ENCODE assay signal across 28 mouse cellular contexts in genomic region chr5:66453106-66453505, GRCm38 (mm10).
DNase-seq lines count a peak whose midpoint lies in the region; ATAC-seq and TF ChIP-seq lines count a peak whose summit lies in the region.
"Had no signal": no experiment of that assay in that cellular context is flagged by ENCODE, and none has a peak within 500 bp of the region (broad histone marks: within the 10 kb centered on the region; RNA-seq: fewer than 3 reads in every experiment).

No protein-coding gene starts in this region.

- no peak for TF ChIP-seq CTCF in forebrain, postnatal 0 days (IDR thresholded peaks at IDR 0.05; ENCODE audit: low read depth)
- no peak for TF ChIP-seq CTCF in layer of hippocampus, adult 2 months (conservative IDR thresholded peaks at IDR 0.05)

- no peak overlapping the region for H3K4me2 ChIP-seq in forebrain, postnatal 0 days (ENCODE audit: low read depth)
- no peak overlapping the region for H3K4me2 ChIP-seq in forebrain, embryonic 15.5 days (replicated peaks)
- no peak overlapping the region for H3K4me2 ChIP-seq in hindbrain, embryonic 16.5 days (ENCODE audit: low read length)
- no peak overlapping the region for H3K4me2 ChIP-seq in midbrain, embryonic 16.5 days (ENCODE audit: low read length)
- H3K4me2 ChIP-seq: embryonic facial prominence, embryonic 12.5 days; heart, embryonic 13.5 days; intestine, embryonic 15.5 days; limb, embryonic 12.5 days; liver, embryonic 15.5 days; lung, embryonic 15.5 days; midbrain, embryonic 12.5 days had no signal

- ATAC-seq in forebrain, postnatal 0 days = no peak
- no peak for ATAC-seq in forebrain, embryonic 15.5 days (replicated peaks)
- ATAC-seq in hindbrain, embryonic 16.5 days = 0 out of 2 replicates have a peak, but pooled peaks have one; percentile 41
- 0 out of 2 replicates have a peak, but pooled peaks have one; percentile 36 for ATAC-seq in midbrain, embryonic 16.5 days
- ATAC-seq: forebrain, embryonic 14.5 days; intestine, embryonic 15.5 days; Patski had no signal

- 46% methylated on average over 4 of the region's 4 CpGs for WGBS in forebrain, postnatal 0 days
- 65% methylated on average over 4 of the region's 4 CpGs for WGBS in forebrain, embryonic 15.5 days
- 53% methylated on average over 4 of the region's 4 CpGs for WGBS in hindbrain, embryonic 16.5 days
- WGBS in hindbrain, embryonic 10.5 days = 88% methylated on average over 4 of the region's 4 CpGs
- 61% methylated on average over 4 of the region's 4 CpGs for WGBS in midbrain, embryonic 16.5 days
- WGBS in midbrain, embryonic 10.5 days = 86% methylated on average over 4 of the region's 4 CpGs

- peaks cover 7% of the 10 kb centered on the region; the same call in 1 of the 2 replicates for H3K36me3 ChIP-seq in forebrain, postnatal 0 days (ENCODE audit: insufficient read depth)
- H3K36me3 ChIP-seq in forebrain, embryonic 15.5 days = no peaks in the 10 kb centered on the region
- H3K36me3 ChIP-seq in hindbrain, embryonic 16.5 days (ENCODE audit: control insufficient read depth, insufficient read depth, low read length) = 0 out of 2 replicates have a peak, but pooled peaks cover 4% of the 10 kb centered on the region
- peaks cover 20% of the 10 kb centered on the region for H3K36me3 ChIP-seq in hindbrain, embryonic 10.5 days
- H3K36me3 ChIP-seq in midbrain, embryonic 16.5 days (ENCODE audit: control insufficient read depth, insufficient read depth, low read length) = no peaks in the 10 kb centered on the region
- H3K36me3 ChIP-seq in midbrain, embryonic 10.5 days = peaks cover 17% of the 10 kb centered on the region
- H3K36me3 ChIP-seq: G1E; liver, embryonic 15.5 days had no signal

- peak overlapping the region; percentile 64 for H3K27ac ChIP-seq in forebrain, postnatal 0 days (ENCODE audit: low read depth, low read length)
- no peak overlapping the region; the same call in 1 of the 2 replicates for H3K27ac ChIP-seq in forebrain, embryonic 15.5 days (replicated peaks)
- no peak overlapping the region for H3K27ac ChIP-seq in hindbrain, embryonic 16.5 days (ENCODE audit: low read depth, low read length)
- no peak overlapping the region for H3K27ac ChIP-seq in hindbrain, embryonic 10.5 days
- H3K27ac ChIP-seq in layer of hippocampus, adult 2 months = peak overlapping the region; percentile 32; the same call in 1 of the 2 replicates
- H3K27ac ChIP-seq in midbrain, embryonic 16.5 days (ENCODE audit: low read length) = 0 out of 2 replicates have a peak overlapping the region, but pooled peaks have one; percentile 38
- H3K27ac ChIP-seq in midbrain, embryonic 10.5 days (replicated peaks) = no peak overlapping the region
- H3K27ac ChIP-seq: embryonic facial prominence, embryonic 12.5 days; heart, embryonic 13.5 days; intestine, embryonic 15.5 days; left cerebral cortex, adult 2 months; limb, embryonic 12.5 days; liver, embryonic 15.5 days; lung, embryonic 15.5 days; midbrain, embryonic 12.5 days had no signal

- H3K4me1 ChIP-seq in forebrain, postnatal 0 days (ENCODE audit: insufficient read depth) = peaks cover 4% of the 10 kb centered on the region; the same call in 1 of the 2 replicates
- H3K4me1 ChIP-seq in forebrain, embryonic 15.5 days = peaks cover 6% of the 10 kb centered on the region; the same call in 1 of the 2 replicates
- H3K4me1 ChIP-seq in hindbrain, embryonic 16.5 days (ENCODE audit: control insufficient read depth, insufficient read depth, low read depth, low read length) = no peaks in the 10 kb centered on the region; the same call in 1 of the 2 replicates
- H3K4me1 ChIP-seq in hindbrain, embryonic 10.5 days (replicated peaks) = no peaks in the 10 kb centered on the region
- peaks cover 7% of the 10 kb centered on the region; the same call in 1 of the 2 replicates for H3K4me1 ChIP-seq in midbrain, embryonic 16.5 days (ENCODE audit: control insufficient read depth, insufficient read depth, low read length)
- H3K4me1 ChIP-seq in midbrain, embryonic 10.5 days = no peaks in the 10 kb centered on the region
- H3K4me1 ChIP-seq: embryonic facial prominence, embryonic 12.5 days; intestine, embryonic 15.5 days; limb, embryonic 12.5 days; midbrain, embryonic 12.5 days had no signal

- no peak overlapping the region for H3K9ac ChIP-seq in forebrain, postnatal 0 days
- no peak overlapping the region for H3K9ac ChIP-seq in forebrain, embryonic 15.5 days (replicated peaks)
- no peak overlapping the region for H3K9ac ChIP-seq in hindbrain, embryonic 16.5 days (ENCODE audit: low read depth, low read length)
- no peak overlapping the region for H3K9ac ChIP-seq in midbrain, embryonic 16.5 days (ENCODE audit: low read depth, low read length)
- H3K9ac ChIP-seq: embryonic facial prominence, embryonic 12.5 days; heart, embryonic 13.5 days; intestine, embryonic 15.5 days; limb, embryonic 12.5 days; liver, embryonic 15.5 days; lung, embryonic 15.5 days; midbrain, embryonic 12.5 days had no signal

- no peaks in the 10 kb centered on the region for H3K9me3 ChIP-seq in forebrain, postnatal 0 days (ENCODE audit: low read length)
- no peaks in the 10 kb centered on the region for H3K9me3 ChIP-seq in forebrain, embryonic 15.5 days
- no peaks in the 10 kb centered on the region for H3K9me3 ChIP-seq in hindbrain, embryonic 16.5 days (ENCODE audit: control insufficient read depth, low read length)
- H3K9me3 ChIP-seq in hindbrain, embryonic 10.5 days = no peaks in the 10 kb centered on the region
- no peaks in the 10 kb centered on the region for H3K9me3 ChIP-seq in midbrain, embryonic 16.5 days (replicated peaks; ENCODE audit: control insufficient read depth, low read length, poor library complexity, severe bottlenecking)
- H3K9me3 ChIP-seq in midbrain, embryonic 10.5 days (replicated peaks) = no peaks in the 10 kb centered on the region
- H3K9me3 ChIP-seq: embryonic facial prominence, embryonic 12.5 days; heart, embryonic 13.5 days; intestine, embryonic 15.5 days; liver, embryonic 15.5 days; lung, embryonic 15.5 days; midbrain, embryonic 12.5 days had no signal

- H3K27me3 ChIP-seq in forebrain, postnatal 0 days (ENCODE audit: insufficient read depth, low read length) = no peaks in the 10 kb centered on the region
- no peaks in the 10 kb centered on the region for H3K27me3 ChIP-seq in forebrain, embryonic 15.5 days
- no peaks in the 10 kb centered on the region for H3K27me3 ChIP-seq in hindbrain, embryonic 16.5 days (replicated peaks; ENCODE audit: control insufficient read depth, insufficient read depth, low read length)
- no peaks in the 10 kb centered on the region for H3K27me3 ChIP-seq in hindbrain, embryonic 10.5 days (ENCODE audit: insufficient read depth, poor library complexity, severe bottlenecking)
- no peaks in the 10 kb centered on the region for H3K27me3 ChIP-seq in midbrain, embryonic 16.5 days (ENCODE audit: control insufficient read depth, insufficient read depth, low read depth, low read length)
- no peaks in the 10 kb centered on the region for H3K27me3 ChIP-seq in midbrain, embryonic 10.5 days (ENCODE audit: low read depth, poor library complexity, severe bottlenecking)
- H3K27me3 ChIP-seq: embryonic facial prominence, embryonic 12.5 days; heart, embryonic 13.5 days; intestine, embryonic 15.5 days; limb, embryonic 12.5 days; liver, embryonic 15.5 days; lung, embryonic 15.5 days; midbrain, embryonic 12.5 days; Patski had no signal

- H3K4me3 ChIP-seq in forebrain, postnatal 0 days (ENCODE audit: low read depth, low read length) = no peak overlapping the region
- no peak overlapping the region for H3K4me3 ChIP-seq in forebrain, embryonic 15.5 days
- no peak overlapping the region for H3K4me3 ChIP-seq in hindbrain, embryonic 16.5 days (ENCODE audit: low read length)
- no peak overlapping the region for H3K4me3 ChIP-seq in hindbrain, embryonic 10.5 days
- H3K4me3 ChIP-seq in layer of hippocampus, adult 2 months = no peak overlapping the region
- H3K4me3 ChIP-seq in midbrain, embryonic 16.5 days (ENCODE audit: low read depth, low read length) = no peak overlapping the region
- H3K4me3 ChIP-seq in midbrain, embryonic 10.5 days = no peak overlapping the region
- H3K4me3 ChIP-seq: embryonic facial prominence, embryonic 12.5 days; heart, embryonic 13.5 days; intestine, embryonic 15.5 days; left cerebral cortex, adult 2 months; limb, embryonic 12.5 days; liver, embryonic 15.5 days; lung, embryonic 15.5 days; midbrain, embryonic 12.5 days had no signal

- DNase-seq in forebrain, postnatal 0 days = no peak
- no peak for DNase-seq in hindbrain, embryonic 10.5 days (ENCODE audit: low spot score)
- no peak for DNase-seq in layer of hippocampus, adult 2 months (ENCODE audit: low spot score in 2 of 2)
- no peak for DNase-seq in layer of hippocampus, adult 9-11 months
- no peak for DNase-seq in midbrain, embryonic 10.5 days (ENCODE audit: low spot score)
- DNase-seq: adrenal gland, postnatal 25 days; cerebellum, adult 11-12 months; cerebellum, adult 9-11 months; embryo, embryonic 11 days; gastrocnemius, postnatal 10 days; heart, postnatal 10 days; right cerebral cortex, postnatal 4 days; thymus, adult 2 months; thymus, postnatal 36 days had no signal

Comparison
In these comparisons a context has a peak if more than half of its experiments do, and no peak if none do; other contexts are left out.
1. H3K27ac ChIP-seq: peak in forebrain, postnatal 0 days (single experiment), layer of hippocampus, adult 2 months (single experiment) and midbrain, embryonic 16.5 days (single experiment); none in forebrain, embryonic 15.5 days (single experiment), hindbrain, embryonic 16.5 days (single experiment), hindbrain, embryonic 10.5 days (single experiment) and midbrain, embryonic 10.5 days (single experiment).
2. ATAC-seq: peak in hindbrain, embryonic 16.5 days (single experiment) and midbrain, embryonic 16.5 days (single experiment); none in forebrain, postnatal 0 days (single experiment) and forebrain, embryonic 15.5 days (single experiment).